Mouse (Mus musculus) B cell, adult 2 months (primary cell): Measurements from ENCODE around the gene Tet1.
"Not testable (repeated sequence)": the region's sequence is repeated elsewhere in the genome, so short reads cannot be mapped to it uniquely, and the experiment has no call there.

Source experiments
- DNase-seq, 2 experiments: peaks; one replicate each; pipeline ENCODE4 v3.0.0; 2022

Tet1 gene

DNA sequence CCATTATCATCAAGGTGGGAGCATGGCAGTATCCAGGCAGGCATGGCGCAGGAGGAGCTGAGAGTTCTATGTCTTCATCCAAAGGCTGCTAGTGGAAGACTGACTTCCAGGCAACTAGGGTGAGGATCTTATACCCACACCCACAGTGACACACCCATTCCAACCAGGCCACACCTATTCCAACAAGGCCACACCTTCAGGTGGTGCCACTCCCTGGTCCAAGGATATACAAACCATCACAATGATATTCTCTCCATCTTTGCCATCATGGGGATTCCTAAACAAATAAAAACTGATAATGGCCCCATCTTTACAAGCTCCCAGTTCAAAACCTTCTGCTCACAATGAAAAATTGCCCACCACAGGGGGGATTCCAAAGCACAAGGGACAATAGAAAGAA lies at the start of gene Tet1:
TSS of gene Tet1 (minus strand) at position 101 of the 400 bp plus-strand sequence.
- not testable (repeated sequence) for DNase-seq

DNA sequence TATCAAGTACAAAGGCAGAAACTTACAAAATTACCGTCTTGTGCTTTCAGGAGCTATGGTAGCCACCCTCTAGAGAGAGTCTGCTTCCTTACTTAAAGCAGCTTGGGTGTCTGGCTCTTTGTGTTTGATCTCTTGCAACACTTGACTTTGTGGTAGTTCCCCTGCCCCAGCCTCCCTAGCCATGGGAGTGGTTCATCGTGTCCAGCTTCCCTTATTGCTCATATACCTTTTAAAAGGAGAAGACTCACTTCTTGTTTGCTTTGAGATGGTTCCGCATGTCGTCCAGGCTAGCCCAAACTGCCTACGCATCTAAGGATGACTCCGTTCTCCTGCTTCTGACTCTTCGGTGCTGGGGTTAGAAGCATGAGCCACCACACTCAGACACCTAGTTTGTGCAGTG lies 39.8 kb upstream of the Tet1 start:
- DNase-seq = no peak

GRCm38 (mm10) chr10:62946738-62947471 lies 38.1 kb upstream of the Tet1 start, which contains the start of gene Dna2:
TSS of gene Dna2 (plus strand) at chr10:62947026.
- DNase-seq = peak; percentile 59 to 72

DNA sequence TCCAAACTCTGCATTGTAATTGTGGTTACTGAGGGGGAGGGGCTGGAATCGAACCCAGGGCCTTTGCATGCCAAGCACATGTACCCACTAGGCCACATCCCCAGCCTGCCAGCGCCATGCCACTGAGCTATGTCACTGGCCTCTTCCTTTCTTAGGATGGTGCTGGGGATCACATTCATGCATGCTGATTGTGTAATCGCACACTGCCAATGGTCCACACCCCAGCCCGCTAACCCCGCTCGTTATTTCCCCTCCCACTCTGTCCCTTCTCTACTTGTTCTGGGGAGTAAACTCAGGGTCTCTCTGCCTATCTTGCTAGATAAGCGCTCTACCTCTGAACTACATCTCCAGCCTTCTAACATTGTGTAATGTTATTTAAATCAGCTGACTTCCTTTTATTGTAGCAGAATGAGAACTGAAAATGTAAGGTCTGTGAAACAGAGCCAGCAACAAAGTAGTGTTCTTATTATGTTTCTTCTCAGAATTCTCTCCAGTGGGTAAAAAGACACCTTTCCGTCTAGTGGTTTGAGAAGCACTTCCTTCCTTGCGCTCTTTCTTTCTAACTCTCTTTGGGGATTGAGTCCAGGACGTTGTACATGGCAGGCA lies 36.3 kb upstream of the Tet1 start:
- DNase-seq = no peak

DNA sequence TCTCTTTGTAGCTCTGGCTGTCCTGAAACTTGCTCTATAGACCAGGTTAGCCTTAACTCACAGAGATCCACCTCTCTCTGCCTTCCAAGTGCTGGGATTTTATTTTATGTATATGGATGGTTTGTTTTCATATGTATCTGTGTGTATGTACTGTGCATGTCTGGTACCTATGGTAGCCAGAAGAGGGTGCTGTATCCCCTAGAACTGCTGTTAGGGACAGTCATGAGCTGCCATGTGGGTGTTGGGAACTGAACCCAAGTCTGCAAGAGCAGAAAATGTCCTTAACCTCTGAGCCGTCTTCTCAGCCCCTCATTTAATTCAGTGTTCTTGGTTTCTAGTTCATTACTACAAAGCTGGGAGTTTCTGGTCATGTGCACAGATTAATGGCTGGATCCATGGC lies 23.6 kb upstream of the Tet1 start:
- no peak for DNase-seq

- DNase-seq = no peak
These were observed 15.4 kb upstream of the Tet1 start for GRCm38 (mm10) chr10:62924096-62924635.

DNA sequence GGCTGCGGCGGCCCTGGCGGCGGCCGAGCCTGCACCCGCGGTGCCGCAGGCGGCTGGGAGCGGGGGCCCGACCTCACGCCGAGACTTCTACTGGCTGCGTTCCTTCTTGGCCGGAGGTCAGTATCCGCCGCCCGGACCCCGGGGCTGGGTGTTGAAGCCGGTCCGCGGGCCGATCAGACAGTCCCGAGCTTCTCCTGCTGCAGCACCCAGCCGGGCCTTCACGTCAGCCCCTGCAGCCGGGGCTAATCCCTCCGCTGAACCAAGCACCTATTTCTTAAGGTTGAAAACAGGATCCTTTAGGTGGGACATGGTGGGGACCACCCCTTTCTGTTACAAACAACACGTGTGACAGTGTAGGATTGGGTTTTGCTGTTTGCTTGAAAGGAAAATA lies 12.0 kb upstream of the Tet1 start:
- DNase-seq = no peak

GRCm38 (mm10) chr10:62919925-62920765 lies 11.3 kb upstream of the Tet1 start, which contains the start of gene Slc25a16:
TSS of gene Slc25a16 (plus strand) at chr10:62920633.
- DNase-seq = peak; percentile 94 to 96

GRCm38 (mm10) chr10:62918985-62919384 lies 10.2 kb upstream of the Tet1 start:
- no peak for DNase-seq

GRCm38 (mm10) chr10:62911120-62911519 lies 2.3 kb upstream of the Tet1 start:
- no peak for DNase-seq

DNA sequence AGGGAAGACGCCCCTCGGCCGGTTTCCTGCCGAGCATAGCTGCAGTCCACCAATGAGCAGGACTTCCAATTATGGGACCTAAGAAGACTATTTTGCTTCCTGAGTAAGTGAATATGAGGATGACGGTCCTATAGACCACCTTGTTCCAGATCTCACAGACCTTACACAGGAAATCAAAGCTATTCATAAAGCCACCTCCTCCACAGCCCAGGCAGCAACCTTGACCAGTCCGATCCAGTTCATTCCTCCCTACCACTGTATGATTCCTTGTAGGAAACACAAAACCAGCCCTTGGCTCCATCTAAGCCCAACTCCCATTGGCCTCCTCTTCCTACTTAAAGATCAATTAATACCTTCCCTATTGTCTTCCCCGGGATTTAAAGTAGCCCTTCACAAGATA lies 2.5 kb downstream of the Tet1 start:
- DNase-seq = no peak

DNA sequence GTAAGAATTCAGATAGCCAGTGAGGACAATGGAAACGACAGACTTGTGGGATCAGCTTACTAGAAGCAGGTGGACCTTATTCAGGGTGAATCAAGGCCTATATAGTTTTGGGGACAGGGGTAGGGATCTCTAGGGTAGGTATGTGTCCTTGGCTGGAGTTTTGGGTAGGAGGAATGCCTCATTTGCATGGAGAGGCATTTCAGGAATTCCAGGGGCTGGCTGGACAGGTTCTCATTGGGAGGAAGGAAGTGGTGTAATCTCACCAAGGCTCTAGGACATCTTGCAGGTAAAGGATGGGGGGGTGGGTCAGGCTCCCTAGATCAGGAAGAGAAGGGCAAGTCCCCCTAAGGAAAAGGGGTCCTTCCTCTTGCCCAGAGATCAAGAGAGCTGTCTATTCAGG lies 6.0 kb downstream of the Tet1 start:
- no peak for DNase-seq

- DNase-seq = no peak
These were observed 7.0 kb downstream of the Tet1 start for GRCm38 (mm10) chr10:62901826-62902225.

GRCm38 (mm10) chr10:62900144-62900543 lies 8.7 kb downstream of the Tet1 start:
- no peak for DNase-seq

DNA sequence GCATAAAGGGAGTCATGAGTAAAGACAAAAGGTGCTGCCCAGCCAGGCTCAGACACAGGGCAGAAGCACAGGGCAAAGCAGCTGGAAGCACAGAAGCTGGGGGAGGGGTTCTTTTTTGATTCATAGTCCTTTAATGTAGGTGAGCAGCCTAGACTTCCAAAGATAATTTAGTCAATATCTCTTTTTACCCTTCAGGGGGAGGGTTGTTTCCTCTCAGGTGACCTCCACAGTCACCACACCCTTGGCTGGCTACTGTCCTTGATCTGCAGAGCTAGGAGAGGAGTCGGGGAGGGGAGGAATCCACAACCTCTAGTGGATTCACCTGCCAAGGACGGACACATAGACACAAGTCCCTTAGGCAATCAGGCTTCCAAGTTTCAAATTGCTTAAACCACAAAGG lies 10.7 kb downstream of the Tet1 start:
- no peak for DNase-seq

DNA sequence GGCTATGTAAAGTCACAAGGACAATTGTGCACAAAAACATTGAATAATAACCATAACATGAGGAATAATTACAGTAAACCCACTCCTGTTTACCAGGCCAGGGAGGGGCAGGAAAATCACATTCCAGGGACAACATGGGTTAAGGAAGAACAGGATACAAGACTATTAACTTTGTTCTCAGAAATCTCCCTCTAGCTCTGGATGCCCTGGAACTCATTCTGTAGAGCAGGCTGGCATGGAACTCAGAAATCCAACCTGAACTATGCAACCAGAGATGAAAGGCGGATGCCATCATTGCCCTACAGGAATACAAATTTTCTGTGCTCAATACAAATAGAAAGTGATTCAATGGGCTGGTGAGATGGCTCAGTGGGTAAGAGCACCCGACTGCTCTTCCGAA lies 11.4 kb downstream of the Tet1 start:
- no peak for DNase-seq

DNA sequence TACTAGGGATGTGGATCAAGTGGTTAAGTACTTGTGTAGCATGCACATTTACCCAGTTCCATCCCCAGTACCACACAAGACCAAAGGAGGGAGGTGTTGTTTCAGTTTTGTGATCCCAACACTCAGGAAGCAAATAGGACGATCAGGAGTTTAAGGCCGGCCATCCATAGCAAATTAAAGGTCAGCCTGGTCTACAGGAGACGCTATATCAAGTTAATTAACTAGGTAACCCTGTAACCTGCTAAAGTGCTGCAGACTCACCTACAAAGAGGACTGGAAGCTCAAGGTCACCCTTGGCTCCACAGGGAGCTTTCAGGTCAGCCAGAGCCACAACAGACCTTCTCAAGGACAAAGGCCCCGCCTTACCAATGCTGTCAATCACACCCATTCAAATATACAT lies 12.0 kb downstream of the Tet1 start:
- DNase-seq = no peak

- no peak for DNase-seq
These were observed 12.8 kb downstream of the Tet1 start for GRCm38 (mm10) chr10:62896035-62896434.

DNA sequence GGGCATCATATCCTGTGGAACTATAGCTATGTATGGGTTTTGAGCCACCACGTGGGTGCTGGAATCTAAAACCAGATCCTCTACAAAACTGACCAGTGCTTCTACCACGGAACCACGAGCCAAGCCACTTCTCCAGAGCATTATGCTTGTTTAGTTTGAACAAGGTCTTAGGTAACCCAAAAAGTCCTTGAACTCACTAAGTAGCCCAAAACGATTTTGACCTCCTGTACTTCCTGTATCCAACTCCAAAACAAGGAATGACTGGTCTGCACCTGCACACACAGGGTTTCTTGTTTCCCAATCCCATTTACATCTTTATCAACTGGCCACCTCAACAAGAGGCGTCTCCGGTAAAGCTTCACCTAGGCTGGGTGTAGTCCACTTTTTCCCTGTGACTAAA lies 13.4 kb downstream of the Tet1 start:
- DNase-seq = no peak

DNA sequence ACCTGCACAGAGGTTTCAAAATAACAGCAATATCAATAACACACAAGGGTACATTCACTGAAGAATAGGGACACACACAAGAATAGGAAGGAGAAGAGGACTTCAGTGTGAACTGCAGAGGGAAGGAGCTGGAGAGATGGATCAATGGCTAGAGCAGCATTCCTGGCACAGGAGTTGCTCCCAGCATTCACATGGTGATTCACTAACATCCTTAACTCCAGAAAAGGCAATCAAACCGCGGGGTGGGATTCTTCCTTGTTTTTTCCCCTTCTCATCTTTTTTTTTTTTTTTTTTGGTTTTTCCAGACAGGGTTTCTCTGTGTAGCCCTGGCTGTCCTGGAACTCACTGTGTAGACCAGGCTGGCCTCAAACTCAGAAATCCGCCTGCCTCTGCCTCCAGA lies 14.3 kb downstream of the Tet1 start:
- DNase-seq = no peak

DNA sequence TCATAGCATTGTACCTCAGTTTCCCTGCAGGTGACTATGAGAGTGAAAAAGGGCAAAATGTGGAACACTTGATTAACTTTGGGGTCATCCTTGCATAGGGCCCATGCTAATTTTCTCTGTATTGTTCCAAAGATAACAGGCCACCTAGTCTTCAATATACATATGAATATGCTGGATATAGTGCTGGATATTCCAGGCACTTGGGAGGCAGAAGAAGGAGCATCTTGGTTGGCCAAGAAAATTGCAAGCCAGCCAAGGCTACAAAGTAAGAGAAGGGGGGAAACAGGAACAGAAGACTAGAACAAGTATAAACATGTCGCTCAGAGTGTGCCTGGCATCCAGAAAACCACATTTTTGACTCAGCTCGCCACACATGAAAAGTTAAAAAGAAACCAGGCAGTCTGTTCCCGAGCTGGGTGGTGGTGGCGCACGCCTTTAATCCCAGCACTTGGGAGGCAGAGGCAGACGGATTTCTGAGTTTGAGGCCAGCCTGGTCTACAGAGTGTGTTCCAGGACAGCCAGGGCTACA lies 15.4 kb downstream of the Tet1 start:
- DNase-seq = no peak

GRCm38 (mm10) chr10:62892549-62893232 lies 16.1 kb downstream of the Tet1 start:
- no peak for DNase-seq

DNA sequence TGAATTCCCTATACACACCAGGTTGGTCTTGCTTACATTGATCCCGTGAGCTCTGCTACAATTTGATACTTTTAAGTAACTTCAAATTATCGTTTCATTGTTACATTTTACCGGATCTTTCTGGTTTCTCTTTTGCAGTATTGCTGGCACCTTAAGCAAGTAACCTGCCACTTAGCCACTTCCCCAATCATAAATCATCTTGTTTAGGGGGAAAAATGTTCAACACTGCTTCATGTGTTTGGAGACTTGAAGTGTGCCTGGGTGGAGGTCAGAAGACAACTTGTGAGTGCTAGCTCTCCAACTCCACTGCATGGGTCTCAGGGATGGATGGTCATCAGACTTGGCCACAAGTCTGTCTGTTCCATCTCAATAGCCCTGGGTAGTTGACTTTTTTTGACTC lies 17.8 kb downstream of the Tet1 start:
- no peak for DNase-seq
